Mouse (Mus musculus) thymus, adult 2 months (tissue): ENCODE data around the gene Adat3.

Experiments
- CTCF ChIP-seq: fragments of 200-500 bp; IDR thresholded peaks from 2 replicates; pipeline ENCODE4 v1.5.1; 2012; ENCODE audit warnings: mild to moderate bottlenecking, control low read depth, low read length, moderate library complexity, borderline replicate concordance; ENCODE audit not compliant: control insufficient read depth, poor library complexity, insufficient read depth; ENCODE audit errors: extremely low read depth
- POLR2A ChIP-seq: fragments of 200-500 bp; IDR thresholded peaks from 2 replicates; pipeline ENCODE4 v1.6.1; 2012; ENCODE audit warnings: mild to moderate bottlenecking, low read length, control low read depth, moderate library complexity; ENCODE audit not compliant: control insufficient read depth, poor library complexity, insufficient read depth; ENCODE audit errors: extremely low read depth

- TF ChIP-seq POLR2A (peak; percentile 49; the same call in 1 of the 2 replicates), CTCF (peak; percentile 98)
Measured at GRCm38 (mm10) chr10:80578131-80578750, 24.4 kb upstream of the Adat3 start.
